Mouse (Mus musculus): ENCODE measurements around the gene Nup62. TPM values are rescaled to one million over a fixed set of nuclear protein-coding genes. Genes with fewer than 3 reads are reported as not detected.

The Nup62 gene
- polyA plus RNA-seq, 1 experiment from 2014 or later = 49.0 TPM

- 27% methylated on average over 14 of the region's 14 CpGs for WGBS (ENCODE audit: insufficient replicate concordance)
- no peak for ATAC-seq (replicated peaks; ENCODE audit: insufficient number of reproducible peaks, low FRiP score, low TSS enrichment)
- H3K27ac ChIP-seq (ENCODE audit: low read depth, low read length) = peak overlapping the region; percentile 97
- H3K4me2 ChIP-seq = peak overlapping the region; percentile 97
- peak overlapping the region; percentile 72 for H3K9ac ChIP-seq (ENCODE audit: low read depth, low read length)
- peak overlapping the region; percentile 79 for H3K4me3 ChIP-seq (ENCODE audit: low read depth, low read length)
- peaks cover 6% of the 10 kb centered on the region; the same call in 1 of the 2 replicates for H3K36me3 ChIP-seq (ENCODE audit: control insufficient read depth, insufficient read depth, low read length)
- H3K9me3 ChIP-seq (replicated peaks; ENCODE audit: control insufficient read depth, low read length) = no peaks in the 10 kb centered on the region
- H3K27me3 ChIP-seq (ENCODE audit: control insufficient read depth, insufficient read depth, low read length) = no peaks in the 10 kb centered on the region
- peaks cover 30% of the 10 kb centered on the region for H3K4me1 ChIP-seq (ENCODE audit: control insufficient read depth, insufficient read depth, low read length)
These were observed 835 bp upstream of the Nup62 start for GRCm38 (mm10) chr7:44814952-44815553.

DNA sequence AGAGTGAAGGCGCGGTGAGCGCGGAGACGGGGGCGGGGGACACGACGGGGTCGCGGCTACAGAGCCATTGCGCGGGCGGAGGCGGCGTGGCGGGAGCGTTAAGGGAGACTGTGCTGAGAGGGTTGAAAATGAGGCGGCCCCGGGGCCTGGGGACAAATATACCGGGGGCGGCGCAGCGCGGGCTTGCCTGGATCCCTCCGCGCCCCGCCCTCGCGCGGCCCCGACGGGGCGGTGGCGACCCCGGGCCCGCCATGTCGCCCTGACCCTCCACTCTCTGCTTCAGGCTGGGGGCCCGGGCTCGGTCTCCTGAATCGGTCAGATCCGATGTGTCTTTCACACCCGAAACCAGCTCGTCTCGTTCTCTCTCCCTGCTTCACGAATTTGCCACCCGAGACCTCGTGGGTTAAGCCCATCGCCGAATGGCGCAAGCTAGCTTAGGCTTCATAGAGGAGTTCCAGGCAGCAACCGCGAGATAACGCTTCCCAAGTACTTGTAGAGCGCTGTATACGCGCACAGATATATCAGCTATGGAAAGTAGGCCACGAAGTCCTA, 658 bp downstream of the Nup62 start, which contains the start of gene Atf5:
Gene Atf5 (minus strand): TSS at position 189 of the 552 bp plus-strand sequence.
- Histone ChIP-seq H3K36me3 (ENCODE audit: control insufficient read depth, insufficient read depth, low read length) (peaks cover 6% of the 10 kb centered on the region; the same call in 1 of the 2 replicates), H3K9ac (ENCODE audit: low read depth, low read length) (peak within 1 kb of the TSS; percentile 98), H3K4me3 (ENCODE audit: low read depth, low read length) (peak within 1 kb of the TSS; percentile 79), H3K4me1 (ENCODE audit: control insufficient read depth, insufficient read depth, low read length) (peaks cover 33% of the 10 kb centered on the region), H3K27ac (ENCODE audit: low read depth, low read length) (peak within 1 kb of the TSS; percentile 97), H3K4me2 (peak within 1 kb of the TSS; percentile 97), H3K27me3 (ENCODE audit: control insufficient read depth, insufficient read depth, low read length) (no peaks in the 10 kb centered on the region), H3K9me3 (replicated peaks; ENCODE audit: control insufficient read depth, low read length) (no peaks in the 10 kb centered on the region)
- under 1% methylated on average over 57 of the region's 57 CpGs for WGBS (ENCODE audit: insufficient replicate concordance)
- ATAC-seq (replicated peaks; ENCODE audit: insufficient number of reproducible peaks, low FRiP score, low TSS enrichment) = peak; percentile 24

- Histone ChIP-seq H3K4me1 (ENCODE audit: control insufficient read depth, insufficient read depth, low read length) (peaks cover 33% of the 10 kb centered on the region), H3K27me3 (ENCODE audit: control insufficient read depth, insufficient read depth, low read length) (no peaks in the 10 kb centered on the region), H3K9me3 (replicated peaks; ENCODE audit: control insufficient read depth, low read length) (no peaks in the 10 kb centered on the region), H3K4me3 (ENCODE audit: low read depth, low read length) (peak overlapping the region; percentile 79), H3K36me3 (ENCODE audit: control insufficient read depth, insufficient read depth, low read length) (peaks cover 6% of the 10 kb centered on the region; the same call in 1 of the 2 replicates), H3K9ac (ENCODE audit: low read depth, low read length) (peak overlapping the region; percentile 98), H3K27ac (ENCODE audit: low read depth, low read length) (peak overlapping the region; percentile 97), H3K4me2 (peak overlapping the region; percentile 97)
- no peak for ATAC-seq (replicated peaks; ENCODE audit: insufficient number of reproducible peaks, low FRiP score, low TSS enrichment)
- 20% methylated on average over 3 of the region's 3 CpGs for WGBS (ENCODE audit: insufficient replicate concordance)
These were observed 1.6 kb downstream of the Nup62 start for GRCm38 (mm10) chr7:44817441-44817840.

DNA sequence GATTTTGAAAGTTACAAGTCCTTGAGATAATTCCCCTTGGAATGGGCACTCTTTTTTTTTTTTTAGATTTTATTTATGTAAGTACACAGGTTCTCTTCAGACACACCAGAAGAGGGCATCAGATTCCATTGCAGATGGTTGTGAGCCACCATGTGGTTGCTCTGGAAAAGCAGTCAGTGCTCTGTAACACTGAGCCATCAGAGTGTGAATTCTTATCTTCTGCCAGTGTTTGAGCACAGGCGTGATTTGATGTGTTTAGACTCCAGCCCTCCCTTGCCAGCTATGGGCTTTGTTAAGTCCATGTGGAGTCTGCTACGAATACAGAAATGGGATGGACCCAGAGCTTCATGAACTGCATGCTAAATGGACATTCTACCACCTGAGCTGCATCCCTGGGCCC, 2.3 kb downstream of the Nup62 start:
- H3K9ac ChIP-seq (ENCODE audit: low read depth, low read length) = peak overlapping the region; percentile 98
- H3K9me3 ChIP-seq (replicated peaks; ENCODE audit: control insufficient read depth, low read length) = no peaks in the 10 kb centered on the region
- 0 out of 2 replicates have a peak, but pooled peaks cover 2% of the 10 kb centered on the region for H3K36me3 ChIP-seq (ENCODE audit: control insufficient read depth, insufficient read depth, low read length)
- no peak for ATAC-seq (replicated peaks; ENCODE audit: insufficient number of reproducible peaks, low FRiP score, low TSS enrichment)
- H3K27me3 ChIP-seq (ENCODE audit: control insufficient read depth, insufficient read depth, low read length) = no peaks in the 10 kb centered on the region
- peak overlapping the region; percentile 79 for H3K4me3 ChIP-seq (ENCODE audit: low read depth, low read length)
- peaks cover 34% of the 10 kb centered on the region for H3K4me1 ChIP-seq (ENCODE audit: control insufficient read depth, insufficient read depth, low read length)
- H3K4me2 ChIP-seq = peak overlapping the region; percentile 97
- no peak overlapping the region for H3K27ac ChIP-seq (ENCODE audit: low read depth, low read length)
- WGBS (ENCODE audit: insufficient replicate concordance) = 29% methylated on average over 2 of the region's 2 CpGs

- no peak for ATAC-seq (replicated peaks; ENCODE audit: insufficient number of reproducible peaks, low FRiP score, low TSS enrichment)
- Histone ChIP-seq H3K36me3 (ENCODE audit: control insufficient read depth, insufficient read depth, low read length) (0 out of 2 replicates have a peak, but pooled peaks cover 2% of the 10 kb centered on the region), H3K9ac (ENCODE audit: low read depth, low read length) (peak overlapping the region; percentile 64), H3K27ac (ENCODE audit: low read depth, low read length) (no peak overlapping the region), H3K27me3 (ENCODE audit: control insufficient read depth, insufficient read depth, low read length) (no peaks in the 10 kb centered on the region), H3K9me3 (replicated peaks; ENCODE audit: control insufficient read depth, low read length) (no peaks in the 10 kb centered on the region), H3K4me2 (peak overlapping the region; percentile 97), H3K4me1 (ENCODE audit: control insufficient read depth, insufficient read depth, low read length) (peaks cover 40% of the 10 kb centered on the region), H3K4me3 (ENCODE audit: low read depth, low read length) (peak overlapping the region; percentile 27)
- WGBS (ENCODE audit: insufficient replicate concordance) = 51% methylated on average over 6 of the region's 6 CpGs
These were observed 2.9 kb downstream of the Nup62 start for GRCm38 (mm10) chr7:44818751-44819235.

- Histone ChIP-seq H3K9ac (ENCODE audit: low read depth, low read length) (peak overlapping the region; percentile 23; the same call in 1 of the 2 replicates), H3K4me2 (peak overlapping the region; percentile 97), H3K27ac (ENCODE audit: low read depth, low read length) (no peak overlapping the region), H3K4me1 (ENCODE audit: control insufficient read depth, insufficient read depth, low read length) (peaks cover 46% of the 10 kb centered on the region), H3K36me3 (ENCODE audit: control insufficient read depth, insufficient read depth, low read length) (no peaks in the 10 kb centered on the region), H3K4me3 (ENCODE audit: low read depth, low read length) (peak overlapping the region; percentile 27; the same call in 1 of the 2 replicates), H3K27me3 (ENCODE audit: control insufficient read depth, insufficient read depth, low read length) (no peaks in the 10 kb centered on the region), H3K9me3 (replicated peaks; ENCODE audit: control insufficient read depth, low read length) (no peaks in the 10 kb centered on the region)
- ATAC-seq (replicated peaks; ENCODE audit: insufficient number of reproducible peaks, low FRiP score, low TSS enrichment) = no peak
- 83% methylated on average over 2 of the region's 2 CpGs for WGBS (ENCODE audit: insufficient replicate concordance)
These were observed 3.5 kb downstream of the Nup62 start for GRCm38 (mm10) chr7:44819391-44819790.

DNA sequence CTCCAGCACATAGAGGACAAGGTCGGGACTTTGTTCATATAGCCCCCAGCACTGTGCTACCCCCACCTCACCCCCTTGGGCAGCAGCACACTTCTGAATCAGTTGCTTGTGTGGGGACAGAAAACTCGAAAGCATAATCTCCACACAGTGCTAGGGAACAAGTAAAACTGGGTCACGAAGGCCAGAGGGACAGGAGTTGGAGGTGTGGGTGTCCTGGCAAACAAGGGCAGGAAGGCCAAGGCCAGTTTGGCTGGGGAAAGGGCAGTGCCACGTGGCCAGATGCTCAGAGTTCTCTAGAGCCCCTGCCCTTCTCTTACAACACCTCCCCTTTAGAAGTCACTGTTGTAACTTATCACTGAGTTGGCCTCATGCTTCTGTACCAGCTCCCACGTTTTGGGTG, 4.0 kb downstream of the Nup62 start:
- no peak overlapping the region for H3K27ac ChIP-seq (ENCODE audit: low read depth, low read length)
- no peaks in the 10 kb centered on the region for H3K36me3 ChIP-seq (ENCODE audit: control insufficient read depth, insufficient read depth, low read length)
- H3K4me1 ChIP-seq (ENCODE audit: control insufficient read depth, insufficient read depth, low read length) = peaks cover 47% of the 10 kb centered on the region
- no peak overlapping the region for H3K4me3 ChIP-seq (ENCODE audit: low read depth, low read length)
- no peak for ATAC-seq (replicated peaks; ENCODE audit: insufficient number of reproducible peaks, low FRiP score, low TSS enrichment)
- H3K9ac ChIP-seq (ENCODE audit: low read depth, low read length) = peak overlapping the region; percentile 23; the same call in 1 of the 2 replicates
- peak overlapping the region; percentile 97 for H3K4me2 ChIP-seq
- WGBS (ENCODE audit: insufficient replicate concordance) = 62% methylated on average over 5 of the region's 5 CpGs
- no peaks in the 10 kb centered on the region for H3K9me3 ChIP-seq (replicated peaks; ENCODE audit: control insufficient read depth, low read length)
- no peaks in the 10 kb centered on the region for H3K27me3 ChIP-seq (ENCODE audit: control insufficient read depth, insufficient read depth, low read length)

DNA sequence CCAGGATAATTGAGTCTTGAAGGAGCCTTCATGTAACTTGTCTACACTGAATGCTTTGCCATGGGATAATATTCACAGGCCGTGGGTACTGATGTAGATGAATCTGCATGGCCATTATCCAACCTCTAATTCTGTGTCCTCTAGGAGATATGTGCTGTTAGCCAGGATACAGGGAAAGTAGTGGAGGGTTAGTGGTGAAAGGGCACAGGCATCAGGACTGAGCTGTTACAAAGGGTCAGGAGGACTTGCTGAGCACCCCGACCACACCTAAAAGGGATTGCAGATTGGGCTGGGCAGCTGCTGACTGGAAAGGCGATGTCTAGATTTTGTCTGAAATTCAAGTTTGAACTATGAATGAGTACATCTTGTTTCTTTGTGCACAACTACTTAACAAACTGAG, 4.6 kb downstream of the Nup62 start:
- no peak overlapping the region for H3K4me2 ChIP-seq
- peaks cover 44% of the 10 kb centered on the region for H3K4me1 ChIP-seq (ENCODE audit: control insufficient read depth, insufficient read depth, low read length)
- H3K27me3 ChIP-seq (ENCODE audit: control insufficient read depth, insufficient read depth, low read length) = no peaks in the 10 kb centered on the region
- ATAC-seq (replicated peaks; ENCODE audit: insufficient number of reproducible peaks, low FRiP score, low TSS enrichment) = no peak
- WGBS (ENCODE audit: insufficient replicate concordance) = 75% methylated on average over 3 of the region's 3 CpGs
- no peaks in the 10 kb centered on the region for H3K36me3 ChIP-seq (ENCODE audit: control insufficient read depth, insufficient read depth, low read length)
- H3K27ac ChIP-seq (ENCODE audit: low read depth, low read length) = no peak overlapping the region
- H3K9me3 ChIP-seq (replicated peaks; ENCODE audit: control insufficient read depth, low read length) = no peaks in the 10 kb centered on the region
- no peak overlapping the region for H3K9ac ChIP-seq (ENCODE audit: low read depth, low read length)
- no peak overlapping the region for H3K4me3 ChIP-seq (ENCODE audit: low read depth, low read length)
